Mouse (Mus musculus) spleen, adult 2 months (tissue): Measurements from ENCODE around the gene Gm10134.

Experiments
- CTCF ChIP-seq: fragments of 200-500 bp; IDR thresholded peaks from 2 replicates; pipeline ENCODE4 v1.5.1; 2011; ENCODE audit warnings: mild to moderate bottlenecking, inconsistent platforms; ENCODE audit not compliant: insufficient read depth, insufficient read length, insufficient replicate concordance; ENCODE audit errors: extremely low read depth
- POLR2A ChIP-seq: fragments of 200-500 bp; IDR thresholded peaks from 2 replicates; pipeline ENCODE4 v1.6.1; 2011; ENCODE audit warnings: low read depth, low read length, inconsistent platforms

GRCm38 (mm10) chr2:28464919-28465318 lies 41.0 kb upstream of the Gm10134 start:
- no peak for TF ChIP-seq POLR2A
- TF ChIP-seq CTCF = no peak
